Mouse (Mus musculus) MEL (cell line): ENCODE data around the gene Syn3. TPM values are rescaled to one million over a fixed set of nuclear protein-coding genes. Genes with fewer than 3 reads are reported as not detected.

Experiments
- DNase-seq: peaks from one replicate; pipeline ENCODE4 v3.0.0; 2011; ENCODE audit warnings: low read depth, low spot score
- H3K27ac ChIP-seq: 2 replicates; pipeline ENCODE4 v1.5.1; 2012; ENCODE audit warnings: low read depth, mild to moderate bottlenecking, control low read depth, low read length, moderate library complexity; ENCODE audit not compliant: control insufficient read depth
- H3K27me3 ChIP-seq, 2 experiments: fragments of 150-350 bp in 1 of 2; sonication (generic) in 1 of 2; 2 replicates each; pipeline ENCODE4 v1.6.1; 2012; ENCODE audit warnings: low read length in 2 of 2, mild to moderate bottlenecking in 2 of 2, improper control_type of control experiment in 1 of 2, moderate library complexity in 1 of 2; ENCODE audit not compliant: insufficient read depth in 2 of 2, control insufficient read depth in 1 of 2
- H3K36me3 ChIP-seq, 2 experiments: 2 replicates each; pipeline ENCODE4 v1.6.1; 2012 to 2014; ENCODE audit warnings: low read length in 2 of 2, improper control_type of control experiment in 1 of 2, inconsistent platforms in 1 of 2, mild to moderate bottlenecking in 1 of 2; ENCODE audit not compliant: insufficient read depth in 2 of 2, control insufficient read depth in 1 of 2
- H3K4me1 ChIP-seq, 2 experiments: fragments of 150-350 bp in 1 of 2; sonication (generic) in 1 of 2; 2 replicates each; pipeline ENCODE4 v1.6.1; 2012; ENCODE audit warnings: low read length in 2 of 2, improper control_type of control experiment in 1 of 2, mild to moderate bottlenecking in 1 of 2; ENCODE audit not compliant: insufficient read depth in 2 of 2, control insufficient read depth in 1 of 2
- H3K4me3 ChIP-seq, 2 experiments: fragments of 150-350 bp in 1 of 2; sonication (generic) in 1 of 2; 2 replicates each; pipeline ENCODE4 v1.5.1; 2012; ENCODE audit warnings: low read depth in 2 of 2, low read length in 2 of 2, mild to moderate bottlenecking in 2 of 2, moderate library complexity in 2 of 2, control low read depth in 1 of 2, improper control_type of control experiment in 1 of 2; ENCODE audit not compliant: control insufficient read depth in 1 of 2, insufficient read depth in 1 of 2
- H3K79me2 ChIP-seq: 2 replicates; pipeline ENCODE4 v1.6.1; 2012; ENCODE audit warnings: mild to moderate bottlenecking, low read length, moderate library complexity; ENCODE audit not compliant: control insufficient read depth, poor library complexity, insufficient read depth
- H3K9ac ChIP-seq: 2 replicates; pipeline ENCODE4 v1.6.1; 2012; ENCODE audit warnings: low read depth, mild to moderate bottlenecking, control low read depth, low read length, moderate library complexity; ENCODE audit not compliant: control insufficient read depth, poor library complexity, severe bottlenecking
- H3K9me3 ChIP-seq: fragments of 150-350 bp; sonication (generic); replicated peaks from 2 replicates; pipeline ENCODE4 v1.6.1; 2012; ENCODE audit warnings: mild to moderate bottlenecking, low read length, improper control_type of control experiment, moderate library complexity; ENCODE audit not compliant: insufficient read depth
- CHD1 ChIP-seq: IDR thresholded peaks from 2 replicates; pipeline ENCODE4 v1.6.1; 2012; ENCODE audit warnings: low read depth, mild to moderate bottlenecking, inconsistent platforms, low read length, improper control_type of control experiment
- E2F4 ChIP-seq: IDR thresholded peaks from 2 replicates; pipeline ENCODE4 v1.6.1; 2011; ENCODE audit warnings: low read depth, low read length, improper control_type of control experiment, borderline replicate concordance
- ELF1 ChIP-seq: IDR thresholded peaks from 2 replicates; pipeline ENCODE4 v1.6.1; 2014; ENCODE audit warnings: low read depth, mild to moderate bottlenecking, inconsistent platforms, low read length, improper control_type of control experiment, moderate library complexity
- EP300 ChIP-seq, 2 experiments: IDR thresholded peaks; 2 replicates each; pipeline ENCODE4 v1.6.1; 2011; ENCODE audit warnings: improper control_type of control experiment in 2 of 2, low read length in 2 of 2, low read depth in 1 of 2, mild to moderate bottlenecking in 1 of 2
- ETS1 ChIP-seq: IDR thresholded peaks from 2 replicates; pipeline ENCODE4 v1.6.1; 2012; ENCODE audit warnings: low read depth, mild to moderate bottlenecking, inconsistent platforms, low read length, improper control_type of control experiment, moderate library complexity
- GABPA ChIP-seq: IDR thresholded peaks from 2 replicates; pipeline ENCODE4 v1.6.1; 2012; ENCODE audit warnings: low read depth, mild to moderate bottlenecking, inconsistent platforms, low read length, improper control_type of control experiment, moderate library complexity
- HCFC1 ChIP-seq: IDR thresholded peaks from 2 replicates; pipeline ENCODE4 v1.6.1; 2012; ENCODE audit warnings: low read depth, mild to moderate bottlenecking, inconsistent platforms, low read length, improper control_type of control experiment, moderate library complexity
- JUND ChIP-seq: IDR thresholded peaks from 2 replicates; pipeline ENCODE4 v1.6.1; 2011; ENCODE audit warnings: low read depth, mild to moderate bottlenecking, improper control_type of control experiment, low read length
- KAT2A ChIP-seq: conservative IDR thresholded peaks from 2 replicates; pipeline ENCODE4 v1.6.1; 2012; ENCODE audit warnings: low read depth, low read length, improper control_type of control experiment, inconsistent platforms
- MAX ChIP-seq: IDR thresholded peaks from 2 replicates; pipeline ENCODE4 v1.6.1; 2011; ENCODE audit warnings: low read length, improper control_type of control experiment
- MEF2A ChIP-seq: IDR thresholded peaks from 2 replicates; pipeline ENCODE4 v1.6.1; 2014; ENCODE audit warnings: low read depth, mild to moderate bottlenecking, inconsistent platforms, low read length, improper control_type of control experiment; ENCODE audit not compliant: poor library complexity, insufficient replicate concordance, severe bottlenecking; ENCODE audit errors: extremely low read depth
- MXI1 ChIP-seq: IDR thresholded peaks from 2 replicates; pipeline ENCODE4 v1.6.1; 2011; ENCODE audit warnings: mild to moderate bottlenecking, low read depth, low read length, improper control_type of control experiment
- NRF1 ChIP-seq: IDR thresholded peaks from 2 replicates; pipeline ENCODE4 v1.6.1; 2014; ENCODE audit warnings: low read depth, mild to moderate bottlenecking, inconsistent platforms, low read length, improper control_type of control experiment, moderate library complexity; ENCODE audit not compliant: poor library complexity, insufficient read depth, severe bottlenecking
- POLR2AphosphoS2 ChIP-seq: IDR thresholded peaks from 2 replicates; pipeline ENCODE4 v1.6.1; 2011; ENCODE audit warnings: low read length, improper control_type of control experiment
- RAD21 ChIP-seq: IDR thresholded peaks from 2 replicates; pipeline ENCODE4 v1.6.1; 2011; ENCODE audit warnings: mild to moderate bottlenecking, low read depth, low read length, improper control_type of control experiment
- RCOR1 ChIP-seq: IDR thresholded peaks from 2 replicates; pipeline ENCODE4 v1.6.1; 2012; ENCODE audit warnings: low read depth, mild to moderate bottlenecking, inconsistent platforms, low read length, improper control_type of control experiment
- SIN3A ChIP-seq: IDR thresholded peaks from 2 replicates; pipeline ENCODE4 v1.6.1; 2012; ENCODE audit warnings: low read length, improper control_type of control experiment, inconsistent platforms
- SMC3 ChIP-seq: IDR thresholded peaks from 2 replicates; pipeline ENCODE4 v1.6.1; 2011; ENCODE audit warnings: low read depth, low read length, improper control_type of control experiment
- TBP ChIP-seq: IDR thresholded peaks from 2 replicates; pipeline ENCODE4 v1.8.0; 2011; ENCODE audit warnings: low read depth, low read length, improper control_type of control experiment
- TCF12 ChIP-seq: IDR thresholded peaks from 2 replicates; pipeline ENCODE4 v1.6.1; 2014; ENCODE audit warnings: low read depth, mild to moderate bottlenecking, inconsistent platforms, low read length, improper control_type of control experiment, moderate library complexity
- USF1 ChIP-seq: IDR thresholded peaks from 2 replicates; pipeline ENCODE4 v1.6.1; 2014; ENCODE audit warnings: low read depth, mild to moderate bottlenecking, inconsistent platforms, low read length, improper control_type of control experiment, moderate library complexity
- ZC3H11A ChIP-seq: IDR thresholded peaks from 2 replicates; pipeline ENCODE4 v1.6.1; 2012; ENCODE audit warnings: low read depth, mild to moderate bottlenecking, inconsistent platforms, low read length, improper control_type of control experiment
- ZMIZ1 ChIP-seq: IDR thresholded peaks from 2 replicates; pipeline ENCODE4 v1.6.1; 2012; ENCODE audit warnings: low read depth, mild to moderate bottlenecking, inconsistent platforms, low read length, improper control_type of control experiment, moderate library complexity
- ZNF384 ChIP-seq: IDR thresholded peaks from 2 replicates; pipeline ENCODE4 v1.6.1; 2012; ENCODE audit warnings: low read depth, mild to moderate bottlenecking, inconsistent platforms, low read length, improper control_type of control experiment
- polyA plus RNA-seq, 2 experiments: library from polyadenylated mRNA; stranded (reverse) in 1 of 2; unstranded in 1 of 2; fragments of >175 nt in 1 of 2; fragments of >200 nt in 1 of 2; gene quantifications; 2 replicates each; pipeline versions ENCODE4 v1.2.1 to v1.2.4; 2012; ENCODE audit warnings: low replicate concordance in 2 of 2, low read depth in 1 of 2; ENCODE audit not compliant: insufficient read length in 2 of 2, insufficient read depth in 1 of 2, missing spikeins in 1 of 2
- total RNA-seq: library from RNA; depleted of rRNA; stranded (reverse); fragments of 300-350 nt; gene quantifications from 2 replicates; pipeline ENCODE4 v1.2.3, GENCODE M21; 2012

The Syn3 gene
- total and polyA plus RNA-seq, 3 experiments = 0.06 TPM; not detected in 2

- no peak for DNase-seq
- Histone ChIP-seq H3K27me3 (no peaks in the 10 kb centered on the region), H3K4me3 (no peak overlapping the region), H3K36me3 (no peaks in the 10 kb centered on the region), H3K4me1 (no peaks in the 10 kb centered on the region), H3K27ac (no peak overlapping the region), H3K79me2 (no peaks in the 10 kb centered on the region), H3K9ac (no peak overlapping the region), H3K9me3 (no peaks in the 10 kb centered on the region)
- TF ChIP-seq TBP (no peak), RCOR1 (no peak), JUND (no peak), ELF1 (no peak), GABPA (no peak), SIN3A (no peak), CHD1 (no peak)
These were observed 39.1 kb downstream of the Syn3 start for GRCm38 (mm10) chr10:86459643-86460042.

- H3K9me3 ChIP-seq = no peaks in the 10 kb centered on the region
- H3K36me3 ChIP-seq = no peaks in the 10 kb centered on the region
These were observed 41.0 kb downstream of the Syn3 start for GRCm38 (mm10) chr10:86457665-86458209.

DNA sequence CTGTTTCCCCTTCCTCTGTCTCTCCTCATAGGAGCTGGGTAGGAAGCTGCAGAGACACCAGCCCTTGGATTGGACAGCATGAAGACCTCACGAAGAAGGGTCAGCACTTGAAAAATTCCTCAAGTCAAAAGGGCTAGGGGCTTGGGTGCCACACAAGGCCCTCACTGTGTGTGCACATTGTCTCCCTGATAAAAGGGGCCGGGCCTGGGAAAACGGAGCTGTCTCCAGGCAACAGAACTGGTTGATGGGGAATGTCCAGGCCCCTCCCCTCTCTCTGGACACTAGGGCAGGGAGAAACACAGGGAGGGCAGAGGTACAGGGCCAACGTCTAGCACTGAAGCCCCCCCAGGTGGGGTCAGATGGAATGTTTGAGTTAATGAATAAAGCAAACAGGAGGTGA lies 41.5 kb downstream of the Syn3 start:
- no peaks in the 10 kb centered on the region for H3K36me3 ChIP-seq

More at GRCm38 (mm10) chr10:86457665-86458209, 41.0 kb downstream of the Syn3 start:
- Histone ChIP-seq H3K9ac (no peak overlapping the region), H3K27me3 (no peaks in the 10 kb centered on the region), H3K4me1 (no peaks in the 10 kb centered on the region), H3K4me3 (no peak overlapping the region), H3K79me2 (no peaks in the 10 kb centered on the region), H3K27ac (no peak overlapping the region)
- no peak for TF ChIP-seq RAD21
- TF ChIP-seq USF1 = no peak
- TF ChIP-seq RCOR1 = no peak
- TF ChIP-seq TBP = no peak
- no peak for TF ChIP-seq ZC3H11A
- no peak for TF ChIP-seq E2F4
- TF ChIP-seq MXI1 = no peak
- no peak for TF ChIP-seq ELF1
- TF ChIP-seq SMC3 = no peak
- no peak for TF ChIP-seq HCFC1
- no peak for TF ChIP-seq GABPA
- no peak for DNase-seq

More for the DNA sequence above, 41.5 kb downstream of the Syn3 start:
- Histone ChIP-seq H3K9me3 (no peaks in the 10 kb centered on the region), H3K4me3 (no peak overlapping the region), H3K4me1 (no peaks in the 10 kb centered on the region), H3K27ac (no peak overlapping the region), H3K27me3 (no peaks in the 10 kb centered on the region), H3K79me2 (no peaks in the 10 kb centered on the region), H3K9ac (no peak overlapping the region)
- no peak for DNase-seq
- TF ChIP-seq HCFC1 = no peak
- TF ChIP-seq NRF1 = no peak
- no peak for TF ChIP-seq RAD21
- no peak for TF ChIP-seq KAT2A
- TF ChIP-seq POLR2AphosphoS2 = no peak
- TF ChIP-seq SIN3A = no peak
- no peak for TF ChIP-seq TBP
- TF ChIP-seq MEF2A = no peak
- no peak for TF ChIP-seq E2F4
- TF ChIP-seq EP300 (IDR thresholded peaks at IDR 0.05; ENCODE audit: low read depth in 1 of 2, low read length in 2 of 2) = no peak
- TF ChIP-seq JUND = no peak
- TF ChIP-seq TCF12 = no peak
- TF ChIP-seq RCOR1 = no peak
- no peak for TF ChIP-seq ZMIZ1
- TF ChIP-seq ETS1 = no peak
- TF ChIP-seq ZNF384 = no peak
- no peak for TF ChIP-seq MAX
- TF ChIP-seq MXI1 = no peak
